Mouse (Mus musculus): ENCODE measurements around the gene Krtap17-1.

Krtap17-1 gene

GRCm38 (mm10) chr11:99993620-99994383, at the start of gene Krtap17-1:
TSS of gene Krtap17-1 (minus strand) at chr11:99993994.
- DNase-seq = no peak

DNA sequence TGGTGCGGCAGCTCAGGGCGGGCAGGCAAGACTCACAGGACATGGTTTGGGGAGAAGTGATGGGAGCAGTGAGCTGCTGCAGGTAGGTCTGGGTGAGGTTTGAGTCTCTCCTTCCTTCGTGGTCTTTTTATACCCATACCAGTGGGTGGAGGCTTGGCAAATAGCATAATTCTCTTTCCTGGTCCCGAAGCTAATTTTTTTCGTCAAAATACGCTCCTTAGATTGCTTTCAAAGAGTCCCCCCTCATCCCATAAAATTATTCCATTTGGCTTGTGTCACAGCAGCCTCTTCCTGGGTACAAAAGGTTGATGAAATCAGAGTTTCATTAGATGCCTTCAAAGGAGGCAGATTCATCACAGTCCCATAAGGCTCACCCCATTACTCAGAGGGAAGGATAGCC, 47.7 kb upstream of the Krtap17-1 start, which contains the start of gene Krt34:
Gene Krt34, minus strand, starts transcription at position 101 of the 400 bp plus-strand sequence.
- no peak for DNase-seq

GRCm38 (mm10) chr11:100029768-100030167, 36.0 kb upstream of the Krtap17-1 start, which contains the start of gene Krt33b:
TSS of gene Krt33b (minus strand) at chr11:100029868.
- DNase-seq = no peak

DNA sequence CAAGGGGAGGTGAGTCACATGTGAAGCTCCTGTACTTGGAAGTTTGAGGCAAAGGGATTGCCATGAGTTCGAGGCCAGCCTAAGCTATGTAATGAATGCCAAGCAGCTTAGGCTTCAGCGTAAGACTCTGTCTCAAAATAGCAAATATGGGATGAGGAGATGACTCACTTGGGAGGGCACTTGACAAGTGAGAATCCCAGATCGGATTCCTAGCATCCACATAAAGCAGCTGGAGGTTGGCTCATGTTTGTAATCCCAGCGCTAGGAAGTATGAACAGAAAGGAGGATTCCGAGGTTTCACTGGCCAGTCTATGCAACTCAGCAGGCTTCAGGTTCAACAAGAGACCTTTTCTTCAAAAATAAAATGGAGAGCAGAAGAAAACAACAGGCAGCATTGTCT, 27.6 kb upstream of the Krtap17-1 start:
- no peak for DNase-seq

- DNase-seq = no peak
These were observed 25.7 kb upstream of the Krtap17-1 start for GRCm38 (mm10) chr11:100019466-100019865.

DNA sequence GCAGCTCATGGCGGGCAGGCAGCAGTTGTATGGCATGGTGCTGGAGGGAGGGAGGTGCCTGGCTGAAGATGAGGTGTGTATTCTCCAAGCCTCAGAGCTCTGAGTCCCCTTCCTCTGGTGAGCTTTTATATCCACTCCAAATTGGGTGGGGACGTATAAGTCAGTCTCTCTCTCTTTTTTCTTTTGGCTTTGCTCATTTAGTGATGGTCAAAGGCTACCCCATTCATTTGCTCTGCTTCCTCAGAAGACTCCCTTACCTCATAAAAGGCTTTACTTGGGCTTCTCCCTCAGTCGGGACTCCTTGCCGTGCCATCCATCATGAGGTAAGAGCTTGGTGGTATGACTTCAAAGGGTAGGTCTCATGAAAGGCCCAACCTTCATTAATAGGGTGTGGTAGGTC, 22.3 kb upstream of the Krtap17-1 start, which contains the start of gene Krt33a:
Gene Krt33a, minus strand, starts transcription at position 101 of the 400 bp plus-strand sequence.
- DNase-seq = no peak

GRCm38 (mm10) chr11:100013691-100014171, 19.9 kb upstream of the Krtap17-1 start:
- DNase-seq = no peak

DNA sequence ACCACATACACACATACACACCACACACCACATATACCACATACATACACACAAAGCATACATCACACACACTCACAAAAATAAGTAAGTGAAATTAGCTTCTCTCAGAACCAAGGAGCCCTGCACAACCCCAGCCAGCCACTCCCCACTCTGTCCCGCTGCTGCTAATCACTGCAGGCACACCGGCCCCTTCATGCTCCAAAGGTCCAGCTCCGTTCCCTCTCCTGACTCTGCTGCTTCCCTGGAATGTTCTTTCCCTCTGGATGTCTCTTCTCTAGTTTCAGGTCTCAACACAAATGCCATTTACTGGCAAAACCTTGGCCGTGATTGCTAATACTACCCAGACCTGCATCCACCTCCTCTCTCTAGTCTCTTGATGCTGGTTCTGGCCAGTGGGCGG, 16.9 kb upstream of the Krtap17-1 start:
- no peak for DNase-seq

DNA sequence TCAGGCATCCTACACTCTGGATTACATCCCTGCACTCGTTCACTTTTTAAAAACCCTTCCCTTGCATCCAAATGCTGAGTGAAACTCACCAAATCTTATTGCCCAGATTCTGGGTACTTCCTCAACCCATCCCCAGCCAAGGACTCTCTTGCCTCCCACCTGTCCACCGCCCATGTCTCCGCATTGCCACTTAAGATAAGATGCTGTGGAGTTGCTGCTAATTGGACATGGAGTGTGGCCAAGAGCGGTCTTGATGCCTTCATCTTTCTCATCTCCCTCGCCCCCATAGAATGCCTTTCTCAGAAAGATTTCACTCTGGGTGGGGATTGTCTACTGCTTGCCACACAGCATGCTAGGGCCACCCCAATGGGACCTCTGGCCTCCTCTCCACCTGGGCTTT, 14.5 kb upstream of the Krtap17-1 start:
- no peak for DNase-seq

GRCm38 (mm10) chr11:100006624-100007023, 12.8 kb upstream of the Krtap17-1 start:
- DNase-seq = peak; percentile 37

DNA sequence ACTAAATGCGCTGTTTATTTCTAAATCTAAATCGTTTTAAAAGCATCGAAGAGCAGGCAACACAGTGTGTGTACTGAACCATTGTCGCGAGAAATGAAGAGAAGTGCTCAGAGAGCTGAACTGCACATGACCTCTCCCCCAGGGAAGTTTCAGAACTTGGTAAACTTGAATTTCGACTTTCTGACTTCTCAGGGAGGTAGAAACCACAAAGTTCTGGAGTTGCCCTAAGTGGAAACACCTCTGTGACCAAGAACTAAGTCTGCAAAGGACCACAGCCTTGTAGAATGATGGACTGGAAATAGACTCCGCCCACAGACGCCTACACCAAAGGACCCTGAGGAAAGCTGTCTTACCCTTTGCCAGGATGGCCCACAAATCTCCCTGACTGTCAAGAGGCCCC, 12.1 kb upstream of the Krtap17-1 start:
- no peak for DNase-seq

GRCm38 (mm10) chr11:100004846-100005245, 11.1 kb upstream of the Krtap17-1 start:
- DNase-seq = peak; percentile 52

- DNase-seq = no peak
These were observed 5.3 kb upstream of the Krtap17-1 start for GRCm38 (mm10) chr11:99999091-99999490.

GRCm38 (mm10) chr11:99994384-99994661, 529 bp upstream of the Krtap17-1 start:
- DNase-seq = no peak

DNA sequence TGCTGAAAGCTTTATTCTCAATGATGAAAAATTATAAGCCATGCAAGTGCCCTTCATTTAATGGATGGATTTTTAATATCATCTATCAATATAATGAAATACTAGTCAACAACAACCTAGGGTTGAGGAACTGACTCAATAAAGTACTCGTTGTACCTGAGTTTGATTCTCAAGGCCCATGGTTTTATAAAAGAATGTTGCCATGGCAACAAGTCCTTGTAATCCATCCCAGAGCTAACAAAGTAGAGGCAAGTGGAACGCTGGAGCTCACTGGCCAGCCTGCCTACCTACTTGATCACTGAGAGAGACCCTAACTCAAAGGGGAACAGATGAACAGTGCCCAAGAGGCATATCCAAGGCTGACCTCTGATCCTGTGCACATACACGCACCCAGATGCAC, 3.2 kb downstream of the Krtap17-1 start:
- no peak for DNase-seq

DNA sequence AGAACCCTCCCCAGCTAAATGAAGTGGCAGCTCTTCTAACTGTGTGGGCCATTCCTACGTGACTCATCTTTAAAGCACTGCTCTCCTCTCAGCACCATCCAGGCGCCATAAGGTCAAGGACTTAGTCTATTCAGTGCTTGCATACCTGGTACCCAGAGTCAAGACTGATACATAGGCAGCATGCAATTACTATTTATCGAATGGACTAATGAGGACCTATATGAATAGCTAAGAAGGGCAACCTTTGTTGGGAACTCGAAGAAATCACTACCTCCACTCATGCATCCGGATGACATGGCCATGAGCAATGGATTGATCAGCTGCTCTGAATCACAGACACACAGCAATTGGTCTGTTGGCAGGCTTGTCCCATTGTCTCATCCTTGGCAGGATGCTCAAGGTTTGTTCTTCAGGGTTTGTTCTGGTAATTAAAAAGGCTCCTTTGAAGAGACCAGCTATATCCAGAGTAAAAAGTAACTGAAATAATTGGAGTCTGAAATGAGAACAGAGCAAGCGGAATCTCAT, 3.9 kb downstream of the Krtap17-1 start:
- DNase-seq = no peak

GRCm38 (mm10) chr11:99988530-99988929, 5.3 kb downstream of the Krtap17-1 start:
- no peak for DNase-seq

DNA sequence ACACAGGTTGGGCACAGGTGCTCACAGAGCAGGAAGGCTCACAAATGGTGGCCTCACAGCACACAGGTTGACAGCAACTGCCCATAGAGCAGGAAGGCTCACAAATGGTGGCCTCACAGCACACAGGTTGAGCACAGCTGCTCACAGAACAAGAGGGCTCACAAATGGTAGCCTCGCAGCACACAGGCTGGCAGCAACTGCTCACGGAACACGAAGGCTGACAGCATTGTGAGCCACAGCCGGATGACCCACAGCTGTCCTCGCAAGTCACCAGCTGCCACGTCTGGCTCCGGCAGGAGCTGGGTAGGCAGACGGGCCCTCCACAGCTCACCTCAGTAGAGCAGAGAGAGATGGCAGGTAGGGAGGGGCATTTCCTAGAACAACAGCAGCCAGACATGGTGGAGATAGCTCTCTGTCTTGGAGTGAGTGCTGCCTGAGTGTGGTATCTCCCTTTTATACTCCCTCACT, 7.6 kb downstream of the Krtap17-1 start, which contains the start of gene Krtap16-1:
Gene Krtap16-1, minus strand, starts transcription at position 418 of the 468 bp plus-strand sequence.
- DNase-seq = no peak

- DNase-seq = no peak
These were observed 8.3 kb downstream of the Krtap17-1 start for GRCm38 (mm10) chr11:99985291-99986092.

GRCm38 (mm10) chr11:99983442-99983841, 10.4 kb downstream of the Krtap17-1 start:
- no peak for DNase-seq

DNA sequence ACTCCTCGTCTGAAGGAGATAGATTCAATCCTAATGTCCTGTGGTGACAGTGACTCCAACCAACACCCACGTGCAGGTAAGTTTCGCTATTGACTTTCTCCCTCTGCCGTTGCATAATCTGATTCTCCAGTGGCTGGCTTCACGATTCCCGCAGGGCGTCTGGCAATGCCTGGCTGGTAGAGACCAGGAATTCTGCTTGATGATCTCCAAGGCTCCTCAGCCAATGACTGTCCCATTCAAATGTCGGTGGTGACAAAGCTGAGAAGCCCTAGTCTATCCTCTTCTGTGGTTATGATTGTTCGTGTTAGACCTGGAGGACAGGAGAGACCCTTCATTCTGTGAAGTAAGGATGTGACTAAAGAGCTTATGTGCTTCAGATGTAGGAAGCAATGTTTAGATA, 11.1 kb downstream of the Krtap17-1 start:
- DNase-seq = no peak

DNA sequence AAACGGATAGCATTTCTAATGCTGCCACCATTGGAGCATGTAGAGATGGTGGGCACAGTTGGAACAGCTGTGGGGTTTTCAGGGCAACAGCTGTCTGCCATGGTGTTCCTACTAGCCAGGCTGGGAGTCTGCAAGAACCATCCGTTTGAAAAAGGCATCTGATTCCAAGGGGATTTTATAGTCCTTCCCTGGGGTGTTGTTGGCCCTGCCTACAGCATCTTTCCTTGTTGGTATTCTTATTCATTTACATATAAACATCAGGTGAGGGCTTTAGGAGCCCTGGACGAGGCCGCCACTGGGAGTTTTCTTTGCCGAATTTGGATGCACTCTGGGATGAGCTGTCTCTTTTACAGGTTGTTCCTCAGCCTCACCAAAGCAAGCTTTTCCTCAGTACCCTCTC, 14.8 kb downstream of the Krtap17-1 start, which contains the start of gene Krtap29-1:
Gene Krtap29-1, minus strand, starts transcription at position 101 of the 400 bp plus-strand sequence.
- no peak for DNase-seq

DNA sequence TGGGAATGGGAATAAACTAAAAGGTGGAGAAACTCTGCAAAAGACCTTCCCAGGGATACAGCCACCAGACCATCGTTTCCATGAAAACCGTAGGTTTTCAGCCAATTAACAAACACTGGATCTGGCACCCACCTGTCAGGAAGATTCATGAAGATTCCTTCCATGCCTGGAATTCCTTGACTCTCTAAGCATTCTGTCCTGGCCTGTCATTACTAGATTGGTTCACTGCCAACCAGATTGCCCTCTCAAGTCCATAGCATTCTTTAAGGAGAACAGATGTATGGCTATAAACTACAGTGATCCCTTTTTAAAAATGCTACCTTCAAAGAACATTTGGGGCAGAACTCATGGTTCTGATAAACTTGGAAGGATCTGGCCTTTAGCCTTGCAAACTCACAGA, 27.8 kb downstream of the Krtap17-1 start:
- no peak for DNase-seq
